Mouse (Mus musculus) forebrain, embryonic 14.5 days (tissue): ENCODE results near the gene Nup62cl. TPM values are rescaled to one million over a fixed set of nuclear protein-coding genes. Genes with fewer than 3 reads are reported as not detected.

Experiments used
- ATAC-seq: fragments of 200-750 bp; cut with Nextera tagmentation; 2 replicates; pipeline ENCODE4 v1.8.0; 2017; ENCODE audit warnings: mild to moderate bottlenecking, moderate library complexity
- DNase-seq: peaks from one replicate; pipeline ENCODE4 v3.0.0-alpha.2; 2015; ENCODE audit warnings: low spot score
- H3K27ac ChIP-seq: fragments of 300-500 bp; sonication (generic); 2 replicates; pipeline ENCODE4 v1.5.1; 2014; ENCODE audit warnings: low read depth, mild to moderate bottlenecking, control low read depth, low read length, moderate library complexity
- H3K27me3 ChIP-seq: fragments of 300-500 bp; sonication (generic); replicated peaks from 2 replicates; pipeline ENCODE4 v1.6.1; 2014; ENCODE audit warnings: low read length, control low read depth, mixed read lengths; ENCODE audit not compliant: control insufficient read depth, insufficient read depth
- H3K36me3 ChIP-seq: fragments of 300-500 bp; sonication (generic); 2 replicates; pipeline ENCODE4 v1.6.1; 2014; ENCODE audit warnings: low read length, control low read depth; ENCODE audit not compliant: control insufficient read depth, insufficient read depth
- H3K4me1 ChIP-seq: fragments of 300-500 bp; sonication (generic); 2 replicates; pipeline ENCODE4 v1.6.1; 2014; ENCODE audit warnings: antibody characterized with exemption, low read length, control low read depth; ENCODE audit not compliant: control insufficient read depth, insufficient read depth
- H3K4me2 ChIP-seq: fragments of 300-500 bp; sonication (generic); 2 replicates; pipeline ENCODE4 v1.6.1; 2014; ENCODE audit warnings: mild to moderate bottlenecking, control low read depth, low read length
- H3K4me3 ChIP-seq: fragments of 300-500 bp; sonication (generic); 2 replicates; pipeline ENCODE4 v1.5.1; 2014; ENCODE audit warnings: low read depth, low read length, control low read depth
- H3K9ac ChIP-seq: fragments of 300-500 bp; sonication (generic); 2 replicates; pipeline ENCODE4 v1.6.1; 2014; ENCODE audit warnings: mild to moderate bottlenecking, low read length, control low read depth, moderate library complexity
- H3K9me3 ChIP-seq: fragments of 300-500 bp; sonication (generic); replicated peaks from 2 replicates; pipeline ENCODE4 v1.6.1; 2016; ENCODE audit warnings: low read length, control low read depth, mixed read lengths; ENCODE audit not compliant: control insufficient read depth
- WGBS: fragments of 180-500 bp; shearing (Covaris S2); extraction: QIAGEN DNeasy Blood & Tissue Kit; methylation state at CpG from one replicate; pipeline ENCODE4 v1.1.7; 2014; 5-methylcytosine and 5-hydroxymethylcytosine counted together
- polyA plus RNA-seq: library from polyadenylated mRNA; unstranded; fragments of >200 nt; fragmentation: Nextera tagmentation; extraction: Ambion mirVana; gene quantifications from 2 replicates; pipeline ENCODE4 v1.2.1, GENCODE M21; 2014

Gene Nup62cl
- 3.7 and 4.0 TPM in 2 replicates for polyA plus RNA-seq

DNA sequence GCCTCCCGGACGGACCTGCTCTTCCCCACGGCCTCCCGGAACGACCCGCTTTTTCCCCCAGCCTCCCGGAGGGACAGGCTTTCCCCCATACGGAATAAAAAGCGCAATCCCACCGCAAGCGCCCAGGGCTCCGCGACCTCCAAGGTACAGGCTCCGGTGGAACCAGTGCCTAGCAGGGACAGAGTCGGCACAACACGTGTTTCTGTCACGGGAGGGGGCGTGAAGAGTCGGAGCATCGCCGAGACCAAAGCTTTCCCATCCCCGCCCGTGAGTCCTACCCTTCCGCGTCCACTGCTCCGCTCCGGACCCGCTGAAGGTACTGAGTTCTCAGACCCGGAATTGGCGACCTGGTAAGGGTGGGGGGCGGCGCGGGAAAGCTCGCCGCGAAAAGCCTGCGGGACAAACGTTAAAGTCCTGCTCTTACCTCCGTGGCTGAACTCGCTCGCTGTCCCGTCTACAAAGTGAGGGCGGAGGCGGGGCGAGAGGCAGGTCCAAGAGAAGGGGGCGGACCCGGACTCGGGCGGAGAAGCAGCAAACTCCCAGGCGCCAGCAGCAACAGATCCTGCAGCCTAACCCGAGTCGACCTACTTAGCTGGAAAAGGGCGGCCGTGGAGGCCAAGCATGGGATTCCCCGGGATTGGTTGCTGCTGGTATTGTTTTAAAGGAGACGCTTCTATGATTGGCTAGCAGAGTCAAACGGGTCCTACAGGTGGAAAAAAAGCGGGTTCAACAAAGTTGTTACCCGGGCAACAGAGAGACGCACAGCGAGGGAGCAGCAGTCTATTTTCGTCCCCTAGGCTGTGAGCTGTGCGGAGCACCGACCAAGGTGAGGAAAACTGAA is at the start of gene Nup62cl, which contains the start of gene Pih1h3b:
Nup62cl (minus strand) TSS at position 578 of the 841 bp plus-strand sequence.
Pih1h3b (plus strand) TSS at position 745 of the 841 bp plus-strand sequence.
- peak within 1 kb of the TSS; percentile 28 for H3K4me3 ChIP-seq
- peak within 1 kb of the TSS; percentile 49 for H3K4me2 ChIP-seq
- 0 out of 2 replicates have a peak, but pooled peaks cover 8% of the 10 kb centered on the region for H3K27me3 ChIP-seq
- ATAC-seq (peak; percentile 85), DNase-seq (peak; percentile 24)
- no peaks in the 10 kb centered on the region for H3K36me3 ChIP-seq
- WGBS: 37% methylated on average over 64 of the region's 64 CpGs
- peaks cover 4% of the 10 kb centered on the region; the same call in 1 of the 2 replicates for H3K9me3 ChIP-seq
- no peak within 1 kb of the TSS for H3K27ac ChIP-seq
- H3K4me1 ChIP-seq: no peaks in the 10 kb centered on the region
- H3K9ac ChIP-seq: no peak within 1 kb of the TSS

DNA sequence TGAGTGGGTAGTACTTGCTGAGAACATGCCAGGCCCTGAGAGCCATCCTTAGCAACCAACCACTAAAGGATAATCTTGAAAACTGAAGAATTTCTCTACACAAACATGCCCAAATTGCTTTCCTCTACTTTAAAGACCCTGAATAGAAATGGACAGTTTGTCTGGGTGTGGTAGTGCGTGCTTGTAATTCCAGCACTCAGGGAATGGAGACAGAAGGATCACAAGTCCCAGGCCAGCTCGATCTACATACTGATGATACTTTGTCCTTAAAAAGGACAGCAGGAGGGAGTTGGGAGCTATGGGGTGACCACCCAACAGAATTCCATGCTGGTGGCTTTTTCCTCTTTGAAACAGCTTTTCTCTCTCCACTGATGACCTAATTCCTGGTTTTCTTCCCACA is 31.6 kb upstream of the Nup62cl start:
- Histone ChIP-seq H3K9me3 (no peaks in the 10 kb centered on the region), H3K4me1 (no peaks in the 10 kb centered on the region), H3K9ac (no peak overlapping the region), H3K27me3 (no peaks in the 10 kb centered on the region), H3K4me3 (no peak overlapping the region), H3K27ac (no peak overlapping the region), H3K4me2 (no peak overlapping the region), H3K36me3 (no peaks in the 10 kb centered on the region)
- 81% methylated on average over 2 of the region's 2 CpGs for WGBS
- ATAC-seq (no peak), DNase-seq (no peak)

GRCm38 (mm10) chrX:140082535-140082934 is 20.0 kb upstream of the Nup62cl start:
- H3K36me3 ChIP-seq: no peaks in the 10 kb centered on the region
- ATAC-seq (no peak), DNase-seq (no peak)
- no peak overlapping the region for H3K9ac ChIP-seq
- H3K4me1 ChIP-seq: no peaks in the 10 kb centered on the region
- no peaks in the 10 kb centered on the region for H3K9me3 ChIP-seq
- WGBS: 92% methylated on average over 2 of the region's 2 CpGs
- H3K4me2 ChIP-seq: no peak overlapping the region
- no peak overlapping the region for H3K27ac ChIP-seq
- no peaks in the 10 kb centered on the region for H3K27me3 ChIP-seq
- no peak overlapping the region for H3K4me3 ChIP-seq

DNA sequence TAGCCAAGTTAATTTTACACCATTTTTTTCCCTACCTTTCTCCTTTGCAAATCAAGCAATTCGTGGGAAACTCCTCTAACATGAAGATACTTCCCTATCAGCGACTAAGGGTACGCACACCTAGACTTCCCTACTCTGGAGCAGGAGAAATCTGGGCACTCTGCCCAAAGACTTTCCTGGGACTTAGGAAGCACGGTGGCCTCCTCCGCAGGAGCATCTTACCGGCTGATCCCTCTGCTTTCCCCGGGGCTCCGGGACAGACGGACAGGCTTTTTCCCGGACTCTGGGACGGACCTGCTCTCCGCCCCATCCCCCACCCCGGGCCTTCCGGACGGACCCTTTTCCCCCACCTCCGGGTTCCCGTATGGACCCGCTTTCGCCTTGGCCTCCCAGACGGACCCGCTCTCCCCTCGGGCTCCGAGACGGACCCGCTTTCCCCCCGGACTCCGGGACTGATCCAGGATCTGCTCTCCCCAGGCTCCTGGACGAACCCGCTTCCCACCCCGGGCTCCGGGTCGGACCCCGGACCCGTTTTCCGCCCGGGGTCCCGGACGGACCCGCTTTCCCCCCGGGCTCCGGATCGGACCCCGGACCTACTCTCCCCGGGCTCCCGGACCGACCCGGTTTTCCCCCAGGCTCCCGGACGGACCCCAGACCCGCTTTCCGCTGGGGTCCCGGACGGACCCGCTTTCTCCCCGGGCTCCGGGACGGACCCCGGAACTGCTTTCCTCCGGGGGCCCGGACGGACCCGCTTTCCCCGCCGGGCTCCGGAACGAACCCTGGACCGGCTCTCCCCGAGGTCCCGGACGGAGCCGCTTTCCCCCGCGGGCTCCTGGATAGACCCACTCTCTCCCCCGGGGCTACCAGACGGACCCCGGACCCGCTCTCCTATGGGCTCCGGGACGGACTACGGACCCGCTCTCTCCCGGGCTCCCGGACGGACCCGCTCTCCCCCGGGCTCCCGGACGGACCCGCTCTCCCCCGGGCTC is 1.3 kb downstream of the Nup62cl start:
- DNase-seq: peak; percentile 14
- H3K27me3 ChIP-seq: 0 out of 2 replicates have a peak, but pooled peaks cover 8% of the 10 kb centered on the region
- H3K4me2 ChIP-seq: peak overlapping the region; percentile 49
- no peak overlapping the region for H3K27ac ChIP-seq
- H3K4me1 ChIP-seq: no peaks in the 10 kb centered on the region
- H3K9me3 ChIP-seq: peaks cover 4% of the 10 kb centered on the region; the same call in 1 of the 2 replicates
- H3K36me3 ChIP-seq: no peaks in the 10 kb centered on the region
- 28% methylated on average over 84 of the region's 90 CpGs for WGBS
- peak overlapping the region; percentile 25 for H3K4me3 ChIP-seq
- no peak overlapping the region for H3K9ac ChIP-seq
- peak; percentile 32; the same call in 1 of the 2 replicates for ATAC-seq

- WGBS: 86% methylated on average over 4 of the region's 4 CpGs
- H3K4me2 ChIP-seq: 0 out of 2 replicates have a peak overlapping the region, but pooled peaks have one; percentile 4
- no peak overlapping the region for H3K27ac ChIP-seq
- no peaks in the 10 kb centered on the region for H3K4me1 ChIP-seq
- no peaks in the 10 kb centered on the region for H3K27me3 ChIP-seq
- peaks cover 9% of the 10 kb centered on the region; the same call in 1 of the 2 replicates for H3K36me3 ChIP-seq
- ATAC-seq (peak; percentile 33; the same call in 1 of the 2 replicates), DNase-seq (no peak)
- no peaks in the 10 kb centered on the region for H3K9me3 ChIP-seq
- no peak overlapping the region for H3K9ac ChIP-seq
- H3K4me3 ChIP-seq: peak overlapping the region; percentile 52; the same call in 1 of the 2 replicates
Measured at GRCm38 (mm10) chrX:139998691-139999065, 63.8 kb downstream of the Nup62cl start.

DNA sequence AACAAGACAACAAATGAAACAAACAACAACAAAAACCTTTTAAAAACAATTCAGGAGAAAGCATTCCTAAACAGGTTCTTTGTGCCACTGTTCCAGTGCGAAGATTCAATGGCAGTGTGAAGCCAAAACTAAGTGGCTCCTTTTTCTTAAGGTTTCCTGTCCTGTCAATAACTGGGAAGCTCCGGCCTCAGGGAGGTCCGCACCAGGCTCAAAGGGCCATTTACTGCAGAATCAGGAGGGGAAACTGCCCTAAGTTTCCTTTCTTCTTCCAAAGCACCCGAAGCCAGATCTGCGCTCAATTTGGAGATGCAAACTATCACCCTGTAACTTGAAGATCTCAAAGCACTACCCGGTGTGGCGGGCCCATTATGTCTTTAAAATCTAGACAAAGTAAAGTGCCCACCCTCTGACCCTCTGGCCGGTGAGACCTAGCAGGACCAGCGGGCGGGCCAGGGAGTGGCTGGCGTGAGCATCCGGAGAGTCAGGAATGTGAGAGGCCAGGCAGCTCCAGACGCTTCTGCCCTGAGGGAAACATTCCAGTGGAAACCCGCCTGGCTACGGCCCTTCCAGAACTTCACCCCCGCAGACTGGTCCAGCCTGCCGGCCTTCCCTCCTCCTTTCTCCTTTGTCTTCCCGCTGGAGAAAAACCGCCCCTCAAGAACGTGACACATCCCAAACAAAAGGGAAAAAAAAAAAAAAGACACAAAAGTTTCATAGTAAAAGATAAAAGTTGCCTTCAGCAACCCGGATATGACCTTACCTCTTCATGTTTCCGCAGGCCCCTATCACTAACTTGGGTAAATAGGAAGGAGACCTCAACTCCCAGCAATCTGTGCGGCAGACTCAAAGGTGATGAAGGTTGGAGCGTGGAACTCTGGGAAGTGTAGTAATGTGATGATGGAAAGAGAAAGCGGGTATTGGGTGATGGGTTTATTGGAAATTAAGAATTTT is 64.5 kb downstream of the Nup62cl start, which contains the start of gene Rbm41:
Rbm41 (minus strand) TSS at position 856 of the 951 bp plus-strand sequence.
- ATAC-seq (peak; percentile 96), DNase-seq (peak; percentile 81)
- Histone ChIP-seq H3K9ac (peak within 1 kb of the TSS; percentile 71), H3K4me2 (peak within 1 kb of the TSS; percentile 52), H3K4me1 (no peaks in the 10 kb centered on the region), H3K9me3 (no peaks in the 10 kb centered on the region), H3K4me3 (peak within 1 kb of the TSS; percentile 52), H3K36me3 (peaks cover 14% of the 10 kb centered on the region; the same call in 1 of the 2 replicates), H3K27me3 (no peaks in the 10 kb centered on the region), H3K27ac (peak within 1 kb of the TSS; percentile 27; the same call in 1 of the 2 replicates)
- WGBS: 29% methylated on average over 25 of the region's 25 CpGs

- no peaks in the 10 kb centered on the region for H3K9me3 ChIP-seq
- ATAC-seq (no peak), DNase-seq (no peak)
- no peak overlapping the region for H3K4me2 ChIP-seq
- WGBS: 81% methylated on average over 5 of the region's 5 CpGs
- no peak overlapping the region for H3K9ac ChIP-seq
- H3K4me1 ChIP-seq: no peaks in the 10 kb centered on the region
- H3K36me3 ChIP-seq: no peaks in the 10 kb centered on the region
- H3K27me3 ChIP-seq: no peaks in the 10 kb centered on the region
- no peak overlapping the region for H3K27ac ChIP-seq
- no peak overlapping the region for H3K4me3 ChIP-seq
Measured at GRCm38 (mm10) chrX:139982115-139982514, 80.4 kb downstream of the Nup62cl start.
